Mouse (Mus musculus): Measurements from ENCODE around the gene Ablim1. TPM values are rescaled to one million over a fixed set of nuclear protein-coding genes. Genes with fewer than 3 reads are reported as not detected.

Ablim1 gene
- polyA plus RNA-seq, 1 experiment from 2014 or later: 22.4 TPM

DNA sequence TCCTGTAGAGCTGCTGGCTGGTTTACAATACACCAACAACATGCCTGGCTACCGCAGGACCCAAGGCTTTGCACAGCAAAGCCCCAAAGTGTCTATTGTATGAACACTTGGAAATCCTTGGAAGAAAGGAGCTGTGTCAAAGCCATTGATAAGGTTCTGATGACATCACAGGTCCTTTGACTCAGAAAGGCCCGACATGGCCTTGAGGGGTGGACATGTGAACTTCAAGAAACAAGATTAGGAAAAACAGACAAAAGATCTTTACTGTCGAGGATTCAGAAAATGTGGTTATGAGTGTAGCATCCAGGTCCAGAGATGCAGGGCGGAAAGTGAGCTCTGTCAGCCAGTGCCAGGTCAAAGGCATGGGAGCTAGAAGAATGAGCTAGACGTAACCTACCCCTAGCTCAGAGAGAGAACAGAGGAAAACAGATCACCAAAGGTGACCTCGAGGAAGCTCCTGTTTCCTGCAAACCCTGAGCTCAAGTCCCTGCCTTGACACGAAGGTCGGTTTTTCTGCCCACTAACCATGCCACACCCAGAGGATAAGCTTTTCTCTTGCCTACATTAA lies 321.7 kb downstream of the Ablim1 start:
- Histone ChIP-seq H3K27me3 (replicated peaks; ENCODE audit: low read depth, poor library complexity, severe bottlenecking) (0 out of 2 replicates have a peak, but pooled peaks cover 5% of the 10 kb centered on the region), H3K4me1 (peaks cover 63% of the 10 kb centered on the region), H3K4me3 (no peak overlapping the region), H3K36me3 (replicated peaks) (no peaks in the 10 kb centered on the region), H3K9me3 (no peaks in the 10 kb centered on the region), H3K27ac (replicated peaks) (no peak overlapping the region)
- WGBS: 75% methylated on average over 8 of the region's 8 CpGs
- DNase-seq (ENCODE audit: low spot score): no peak

DNA sequence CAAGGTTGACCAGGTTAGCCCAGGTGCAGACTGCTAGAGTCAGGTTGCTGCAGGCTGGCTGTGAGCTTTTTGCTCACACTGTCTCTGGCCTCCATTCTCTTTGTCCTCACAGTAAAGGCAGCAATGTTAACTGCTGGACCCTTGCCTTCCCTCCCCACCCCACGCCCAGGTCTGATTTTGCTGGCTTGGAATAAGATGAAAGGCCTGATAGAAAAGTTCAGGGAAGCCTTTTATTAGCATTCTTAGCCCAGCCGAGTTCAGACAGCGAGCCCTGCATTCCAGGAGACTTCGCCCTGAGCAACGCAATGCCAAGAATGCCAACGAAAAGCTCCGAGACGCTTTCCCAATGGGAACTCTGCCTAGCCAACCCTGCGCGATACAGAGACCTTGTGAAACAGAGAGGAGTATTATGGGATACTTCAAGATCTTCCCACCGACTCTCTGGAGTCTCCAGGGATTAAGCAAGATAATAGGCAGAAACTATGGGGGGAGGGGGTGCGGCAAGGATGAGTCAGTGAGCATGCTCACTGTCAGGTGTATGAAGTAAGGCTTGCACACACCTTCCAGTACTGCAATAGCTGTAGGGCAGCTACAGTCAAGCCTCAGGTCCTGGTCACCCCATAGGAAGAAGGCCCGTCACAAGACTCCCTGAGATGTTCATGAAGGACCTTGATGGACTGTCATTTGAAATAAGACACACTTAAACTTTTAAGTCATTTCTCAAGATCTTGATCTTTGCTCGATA lies 324.2 kb downstream of the Ablim1 start:
- DNase-seq (ENCODE audit: low spot score): no peak
- Histone ChIP-seq H3K4me3 (no peak overlapping the region), H3K27ac (replicated peaks) (peak overlapping the region; percentile 65), H3K4me1 (peaks cover 62% of the 10 kb centered on the region), H3K27me3 (replicated peaks; ENCODE audit: low read depth, poor library complexity, severe bottlenecking) (0 out of 2 replicates have a peak, but pooled peaks cover 5% of the 10 kb centered on the region), H3K9me3 (no peaks in the 10 kb centered on the region), H3K36me3 (replicated peaks) (no peaks in the 10 kb centered on the region)
- 46% methylated on average over 14 of the region's 14 CpGs for WGBS

DNA sequence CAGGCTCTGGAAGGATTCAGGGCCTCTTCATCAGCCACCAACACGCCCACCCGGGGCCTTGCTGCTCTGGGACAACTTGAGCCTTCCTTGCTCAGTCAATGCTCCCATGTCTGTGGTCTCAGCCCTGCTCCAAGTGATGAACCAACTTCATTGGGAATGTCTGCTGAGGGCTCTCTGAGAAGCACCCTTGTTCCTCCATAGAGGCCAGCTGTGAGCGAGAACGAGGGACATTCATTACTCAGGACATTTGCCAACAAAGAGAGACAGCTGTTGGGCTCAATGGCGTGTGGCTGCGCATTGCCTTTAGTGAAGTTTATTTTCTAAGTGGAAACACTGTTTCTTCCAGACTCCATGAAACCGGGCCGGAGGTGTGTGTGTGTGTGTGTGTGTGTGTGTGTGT lies 325.5 kb downstream of the Ablim1 start:
- no peaks in the 10 kb centered on the region for H3K36me3 ChIP-seq (replicated peaks)

DNA sequence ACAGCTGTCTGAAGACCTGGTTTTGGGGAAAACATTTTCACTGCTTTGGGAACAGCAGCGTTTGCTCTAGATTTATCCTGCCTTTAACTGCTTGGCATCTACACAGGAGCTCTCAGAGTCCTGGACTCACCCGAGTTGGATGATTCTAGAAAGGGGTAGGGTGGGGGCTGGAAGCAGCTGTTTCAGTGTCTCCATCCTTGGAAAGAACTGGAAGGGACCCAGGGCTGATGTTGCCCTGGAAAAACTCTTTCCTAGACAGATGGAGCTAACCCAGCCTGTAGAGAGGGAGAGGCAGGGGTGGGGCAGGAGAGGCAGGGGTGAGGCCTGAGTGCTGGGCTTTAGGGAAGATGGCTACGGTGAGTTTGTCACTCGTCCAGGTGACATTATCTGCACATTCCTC lies 330.5 kb downstream of the Ablim1 start:
- Histone ChIP-seq H3K36me3 (replicated peaks) (no peaks in the 10 kb centered on the region), H3K27ac (replicated peaks) (no peak overlapping the region), H3K9me3 (no peaks in the 10 kb centered on the region), H3K4me3 (no peak overlapping the region), H3K27me3 (replicated peaks; ENCODE audit: low read depth, poor library complexity, severe bottlenecking) (no peaks in the 10 kb centered on the region), H3K4me1 (peaks cover 36% of the 10 kb centered on the region)
- DNase-seq (ENCODE audit: low spot score): no peak
- 77% methylated on average over 4 of the region's 4 CpGs for WGBS

More for the DNA sequence above, 325.5 kb downstream of the Ablim1 start:
- no peak for DNase-seq (ENCODE audit: low spot score)
- H3K9me3 ChIP-seq: no peaks in the 10 kb centered on the region
- peak overlapping the region; percentile 78 for H3K27ac ChIP-seq (replicated peaks)
- H3K4me1 ChIP-seq: peaks cover 55% of the 10 kb centered on the region
- H3K4me3 ChIP-seq: no peak overlapping the region
- WGBS: 87% methylated on average over 8 of the region's 8 CpGs
- H3K27me3 ChIP-seq (replicated peaks; ENCODE audit: low read depth, poor library complexity, severe bottlenecking): 0 out of 2 replicates have a peak, but pooled peaks cover 5% of the 10 kb centered on the region

DNA sequence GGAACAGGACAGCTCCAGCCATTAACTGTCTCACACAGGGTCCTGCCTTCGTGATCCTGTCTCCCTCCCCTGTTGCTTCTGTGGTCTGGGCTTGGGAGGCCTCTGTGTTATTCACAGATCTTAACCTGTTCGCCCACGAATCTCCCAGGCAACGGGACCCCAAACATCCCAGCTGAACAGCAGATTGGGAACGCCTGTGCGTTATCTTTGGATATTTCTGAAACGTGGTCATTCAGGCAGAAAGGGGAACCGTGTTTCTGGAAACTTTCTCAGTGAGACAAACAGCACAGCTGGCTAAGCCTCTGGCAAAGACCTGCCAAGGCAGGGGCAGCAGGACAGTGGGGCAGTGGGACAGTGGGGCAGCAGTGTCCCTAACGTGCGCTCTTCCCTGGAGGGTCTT lies 331.0 kb downstream of the Ablim1 start:
- no peak overlapping the region for H3K4me3 ChIP-seq
- whole genome bisulfite sequencing: 80% methylated on average over 10 of the region's 10 CpGs
- H3K27me3 ChIP-seq (replicated peaks; ENCODE audit: low read depth, poor library complexity, severe bottlenecking): no peaks in the 10 kb centered on the region
- H3K27ac ChIP-seq (replicated peaks): no peak overlapping the region
- H3K36me3 ChIP-seq (replicated peaks): no peaks in the 10 kb centered on the region
- peaks cover 31% of the 10 kb centered on the region for H3K4me1 ChIP-seq
- no peaks in the 10 kb centered on the region for H3K9me3 ChIP-seq
- DNase-seq (ENCODE audit: low spot score): no peak

Other genes starting within 250 kb of the Ablim1 start
- 12.6 and 13.1 TPM in 2 replicates for gene Fam160b1, start 45.8 kb upstream of the Ablim1 start, polyA plus RNA-seq (2016; fragmentation: Nextera tagmentation; extraction: Ambion mirVana)
- gene Trub1, start 138.0 kb upstream of the Ablim1 start, polyA plus RNA-seq (2016; fragmentation: Nextera tagmentation; extraction: Ambion mirVana): 21.7 and 25.6 TPM in 2 replicates